Mouse (Mus musculus): ENCODE measurements around the gene Plcd3. TPM values are rescaled to one million over a fixed set of nuclear protein-coding genes. Genes with fewer than 3 reads are reported as not detected.

Gene Plcd3
- polyA plus RNA-seq, 1 experiment from 2014 or later = 1.8 TPM

- H3K27ac ChIP-seq = no peak overlapping the region
- no peaks in the 10 kb centered on the region for H3K9me3 ChIP-seq
- ATAC-seq = no peak
- peaks cover 20% of the 10 kb centered on the region for H3K36me3 ChIP-seq
- no peak overlapping the region for H3K9ac ChIP-seq
- H3K4me3 ChIP-seq (replicated peaks) = no peak overlapping the region
- no peaks in the 10 kb centered on the region for H3K27me3 ChIP-seq (replicated peaks)
- H3K4me1 ChIP-seq (replicated peaks) = no peaks in the 10 kb centered on the region
- 94% methylated on average over 10 of the region's 10 CpGs for WGBS
- no peak overlapping the region for H3K4me2 ChIP-seq (replicated peaks)
Observed at GRCm38 (mm10) chr11:103070322-103070880, 31.1 kb downstream of the Plcd3 start.

- WGBS = 96% methylated on average over 2 of the region's 2 CpGs
- Histone ChIP-seq H3K9ac (no peak overlapping the region), H3K4me2 (replicated peaks) (no peak overlapping the region), H3K9me3 (no peaks in the 10 kb centered on the region), H3K4me1 (replicated peaks) (no peaks in the 10 kb centered on the region), H3K36me3 (peaks cover 20% of the 10 kb centered on the region), H3K4me3 (replicated peaks) (no peak overlapping the region), H3K27ac (no peak overlapping the region), H3K27me3 (replicated peaks) (no peaks in the 10 kb centered on the region)
- ATAC-seq = no peak
Observed at GRCm38 (mm10) chr11:103069731-103070130, 31.7 kb downstream of the Plcd3 start.

DNA sequence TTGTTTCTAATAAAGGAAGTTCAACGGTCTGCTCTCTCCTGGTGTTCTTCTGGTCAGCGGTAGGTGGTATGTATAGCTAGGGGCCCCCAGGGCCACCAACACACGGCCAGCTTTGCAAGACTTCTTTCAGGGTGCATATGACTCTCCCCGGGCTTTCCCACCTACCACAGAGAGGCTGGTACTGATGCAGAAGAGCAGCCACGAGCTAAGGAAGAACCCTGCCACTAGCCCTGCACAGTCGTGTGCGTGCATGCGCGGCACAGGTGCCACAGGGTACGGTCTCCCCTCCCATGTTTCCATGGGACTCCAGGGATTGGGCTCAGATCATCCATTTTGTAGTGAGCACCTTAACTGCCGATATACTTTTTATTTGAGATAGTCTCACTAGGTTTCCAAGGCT is 32.6 kb downstream of the Plcd3 start:
- Histone ChIP-seq H3K9ac (no peak overlapping the region), H3K9me3 (no peaks in the 10 kb centered on the region), H3K27ac (no peak overlapping the region), H3K4me2 (replicated peaks) (no peak overlapping the region), H3K36me3 (peaks cover 29% of the 10 kb centered on the region), H3K27me3 (replicated peaks) (no peaks in the 10 kb centered on the region), H3K4me3 (replicated peaks) (no peak overlapping the region), H3K4me1 (replicated peaks) (no peaks in the 10 kb centered on the region)
- WGBS = 95% methylated on average over 11 of the region's 11 CpGs
- no peak for ATAC-seq

GRCm38 (mm10) chr11:103068272-103068671 is 33.2 kb downstream of the Plcd3 start:
- H3K4me2 ChIP-seq (replicated peaks) = no peak overlapping the region
- no peaks in the 10 kb centered on the region for H3K4me1 ChIP-seq (replicated peaks)
- no peak overlapping the region for H3K9ac ChIP-seq
- H3K4me3 ChIP-seq (replicated peaks) = no peak overlapping the region
- WGBS = 91% methylated on average over 4 of the region's 4 CpGs
- H3K27me3 ChIP-seq (replicated peaks) = no peaks in the 10 kb centered on the region
- no peaks in the 10 kb centered on the region for H3K9me3 ChIP-seq
- ATAC-seq = no peak
- peaks cover 33% of the 10 kb centered on the region for H3K36me3 ChIP-seq
- no peak overlapping the region for H3K27ac ChIP-seq

DNA sequence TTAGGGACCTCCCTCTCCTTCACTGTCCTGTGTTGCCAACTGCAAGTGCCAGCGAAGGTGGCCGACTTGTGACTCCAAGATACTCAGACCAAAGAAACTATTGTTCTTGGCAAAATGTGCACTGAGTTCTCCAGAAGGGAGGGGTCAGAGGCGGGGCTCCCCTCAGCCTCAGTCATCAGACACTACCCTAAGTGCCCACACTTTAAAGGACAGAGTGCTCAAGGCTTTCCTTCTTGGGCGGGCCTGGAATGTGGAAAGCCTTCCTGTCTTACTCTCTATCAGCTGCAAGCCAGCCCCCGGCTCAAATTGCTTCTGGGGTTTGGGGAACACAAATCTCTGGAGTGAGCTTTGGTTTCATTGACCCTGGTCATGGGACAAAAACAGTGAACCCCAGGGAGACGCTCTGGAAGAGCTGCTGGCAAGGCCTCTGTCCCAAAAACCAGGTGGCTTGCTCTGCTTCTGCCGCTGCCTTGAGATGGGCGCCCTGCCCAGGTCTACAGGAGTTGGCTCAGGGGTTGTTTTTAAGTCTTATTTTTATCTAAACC is 33.9 kb downstream of the Plcd3 start:
- Histone ChIP-seq H3K4me3 (replicated peaks) (no peak overlapping the region), H3K9me3 (no peaks in the 10 kb centered on the region), H3K27me3 (replicated peaks) (no peaks in the 10 kb centered on the region), H3K4me2 (replicated peaks) (no peak overlapping the region), H3K27ac (no peak overlapping the region), H3K4me1 (replicated peaks) (no peaks in the 10 kb centered on the region), H3K36me3 (peaks cover 38% of the 10 kb centered on the region), H3K9ac (no peak overlapping the region)
- WGBS = 73% methylated on average over 8 of the region's 8 CpGs
- no peak for ATAC-seq

DNA sequence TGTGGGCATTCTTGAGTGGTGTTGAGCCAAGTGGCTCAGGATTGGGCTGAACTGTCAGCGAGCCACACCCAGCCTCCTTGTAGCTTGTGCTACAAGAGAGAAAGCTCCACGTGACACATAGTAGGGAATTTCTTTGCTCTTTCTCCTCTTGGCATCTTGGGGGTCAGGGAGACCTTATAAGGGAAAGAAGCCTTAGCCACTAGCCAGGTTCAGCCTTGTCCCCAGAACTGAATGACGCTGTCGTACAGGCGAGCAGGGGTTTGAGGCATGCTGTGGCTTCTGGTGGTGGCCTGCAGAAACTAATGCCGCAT is 34.5 kb downstream of the Plcd3 start:
- Histone ChIP-seq H3K4me1 (replicated peaks) (no peaks in the 10 kb centered on the region), H3K36me3 (peaks cover 38% of the 10 kb centered on the region), H3K27me3 (replicated peaks) (no peaks in the 10 kb centered on the region), H3K9ac (no peak overlapping the region), H3K27ac (no peak overlapping the region), H3K9me3 (no peaks in the 10 kb centered on the region), H3K4me2 (replicated peaks) (no peak overlapping the region), H3K4me3 (replicated peaks) (no peak overlapping the region)
- WGBS = 93% methylated on average over 6 of the region's 6 CpGs
- ATAC-seq = no peak

- Histone ChIP-seq H3K9me3 (no peaks in the 10 kb centered on the region), H3K27me3 (replicated peaks) (no peaks in the 10 kb centered on the region), H3K4me1 (replicated peaks) (no peaks in the 10 kb centered on the region), H3K36me3 (peaks cover 38% of the 10 kb centered on the region), H3K4me2 (replicated peaks) (no peak overlapping the region), H3K4me3 (replicated peaks) (no peak overlapping the region), H3K9ac (no peak overlapping the region), H3K27ac (no peak overlapping the region)
- 91% methylated on average over 14 of the region's 14 CpGs for WGBS
- ATAC-seq = no peak
Observed at GRCm38 (mm10) chr11:103066191-103067050, 35.0 kb downstream of the Plcd3 start.

GRCm38 (mm10) chr11:103058499-103059085 is 42.9 kb downstream of the Plcd3 start:
- Histone ChIP-seq H3K27me3 (replicated peaks) (no peaks in the 10 kb centered on the region), H3K9me3 (no peaks in the 10 kb centered on the region), H3K4me1 (replicated peaks) (no peaks in the 10 kb centered on the region), H3K4me3 (replicated peaks) (no peak overlapping the region), H3K27ac (no peak overlapping the region), H3K4me2 (replicated peaks) (no peak overlapping the region), H3K9ac (no peak overlapping the region), H3K36me3 (peaks cover 50% of the 10 kb centered on the region)
- ATAC-seq = no peak
- WGBS = 67% methylated on average over 3 of the region's 3 CpGs

GRCm38 (mm10) chr11:103056636-103057035 is 44.8 kb downstream of the Plcd3 start:
- no peak for ATAC-seq
- no peaks in the 10 kb centered on the region for H3K27me3 ChIP-seq (replicated peaks)
- no peak overlapping the region for H3K4me3 ChIP-seq (replicated peaks)
- H3K36me3 ChIP-seq = peaks cover 57% of the 10 kb centered on the region
- 96% methylated on average over 7 of the region's 7 CpGs for WGBS
- 0 out of 2 replicates have a peak, but pooled peaks cover 2% of the 10 kb centered on the region for H3K4me1 ChIP-seq (replicated peaks)
- no peaks in the 10 kb centered on the region for H3K9me3 ChIP-seq
- H3K4me2 ChIP-seq (replicated peaks) = no peak overlapping the region
- H3K27ac ChIP-seq = no peak overlapping the region
- H3K9ac ChIP-seq = no peak overlapping the region

DNA sequence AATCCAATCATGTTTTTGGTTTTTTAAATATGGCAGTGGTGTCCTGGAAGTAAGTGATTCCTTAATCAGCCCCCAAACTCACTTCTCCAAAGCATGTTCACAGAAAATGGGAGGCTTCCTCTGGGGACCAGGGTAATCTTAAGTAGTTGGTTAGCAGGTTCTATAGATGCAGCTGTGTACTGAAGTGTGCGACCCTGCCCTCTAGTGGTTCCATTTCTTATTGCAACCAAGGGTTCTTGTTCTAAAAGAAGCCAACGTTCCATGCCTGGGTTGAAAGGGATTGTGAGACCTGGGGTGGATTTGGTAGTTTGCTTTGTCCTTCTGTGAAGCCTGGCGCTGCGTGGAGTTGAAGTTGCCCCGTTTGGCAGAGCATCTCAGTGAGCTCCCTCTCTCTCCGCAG is 46.7 kb downstream of the Plcd3 start:
- no peaks in the 10 kb centered on the region for H3K27me3 ChIP-seq (replicated peaks)
- no peak overlapping the region for H3K4me3 ChIP-seq (replicated peaks)
- H3K27ac ChIP-seq = no peak overlapping the region
- H3K36me3 ChIP-seq = peaks cover 54% of the 10 kb centered on the region
- no peak overlapping the region for H3K4me2 ChIP-seq (replicated peaks)
- 0 out of 2 replicates have a peak, but pooled peaks cover 2% of the 10 kb centered on the region for H3K4me1 ChIP-seq (replicated peaks)
- H3K9me3 ChIP-seq = no peaks in the 10 kb centered on the region
- H3K9ac ChIP-seq = no peak overlapping the region
- no peak for ATAC-seq
- 47% methylated on average over 6 of the region's 6 CpGs for WGBS

- H3K36me3 ChIP-seq = peaks cover 45% of the 10 kb centered on the region
- 0 out of 2 replicates have a peak, but pooled peaks cover 2% of the 10 kb centered on the region for H3K4me1 ChIP-seq (replicated peaks)
- no peak overlapping the region for H3K9ac ChIP-seq
- no peaks in the 10 kb centered on the region for H3K27me3 ChIP-seq (replicated peaks)
- no peak overlapping the region for H3K27ac ChIP-seq
- no peak overlapping the region for H3K4me2 ChIP-seq (replicated peaks)
- H3K4me3 ChIP-seq (replicated peaks) = no peak overlapping the region
- no peak for ATAC-seq
- no peaks in the 10 kb centered on the region for H3K9me3 ChIP-seq
- 91% methylated on average over 18 of the region's 18 CpGs for WGBS
Observed at GRCm38 (mm10) chr11:103053191-103054076, 48.0 kb downstream of the Plcd3 start.

GRCm38 (mm10) chr11:103052078-103052477 is 49.4 kb downstream of the Plcd3 start:
- Histone ChIP-seq H3K27ac (no peak overlapping the region), H3K36me3 (peaks cover 33% of the 10 kb centered on the region), H3K9me3 (no peaks in the 10 kb centered on the region), H3K9ac (no peak overlapping the region), H3K4me2 (replicated peaks) (no peak overlapping the region), H3K4me3 (replicated peaks) (no peak overlapping the region), H3K27me3 (replicated peaks) (no peaks in the 10 kb centered on the region), H3K4me1 (replicated peaks) (0 out of 2 replicates have a peak, but pooled peaks cover 2% of the 10 kb centered on the region)
- ATAC-seq = no peak
- WGBS = 93% methylated on average over 6 of the region's 6 CpGs

Data from intestine, embryonic 15.5 days (tissue).